Mouse (Mus musculus) lung, postnatal 10 days (tissue): Measurements from ENCODE around the gene Mex3a.

Experiments used
- DNase-seq: peaks from one replicate; pipeline ENCODE4 v3.0.0; 2021

The Mex3a gene

DNA sequence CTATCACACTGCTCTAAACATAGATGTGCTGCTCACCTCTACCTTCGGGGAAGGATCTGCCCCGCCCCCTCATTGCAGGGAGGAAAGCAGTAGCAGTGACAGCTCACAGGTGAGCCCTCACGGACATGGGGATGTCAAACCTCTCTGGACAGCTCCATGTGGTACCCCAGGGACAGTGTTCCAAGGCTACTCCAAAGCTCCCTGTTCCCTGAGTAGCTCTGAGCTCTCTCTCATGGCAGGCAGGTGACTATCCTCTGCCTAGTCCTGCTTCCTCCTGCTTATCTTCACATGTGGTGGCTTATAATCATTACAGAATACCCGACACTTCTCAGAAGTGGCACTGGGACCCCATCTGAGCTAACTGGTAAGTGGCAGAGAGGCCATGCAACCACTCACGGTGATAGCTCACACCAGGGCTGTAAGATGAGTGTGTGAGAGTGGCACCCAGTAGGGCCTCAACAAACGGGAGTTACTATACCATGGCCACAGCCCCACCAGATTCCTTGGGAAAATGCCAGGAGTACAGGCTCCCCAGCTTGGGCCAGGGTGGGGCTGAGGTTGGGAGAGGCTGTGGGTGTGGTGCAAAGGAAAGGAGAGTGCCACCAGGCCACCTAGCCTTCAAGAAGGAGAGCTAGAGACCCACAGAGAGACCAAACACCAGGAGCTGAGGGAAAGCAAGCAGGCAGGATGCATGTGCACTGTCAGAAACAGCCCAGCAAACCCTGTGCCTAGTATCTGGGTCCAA, 14.7 kb downstream of the Mex3a start:
- no peak for DNase-seq

DNA sequence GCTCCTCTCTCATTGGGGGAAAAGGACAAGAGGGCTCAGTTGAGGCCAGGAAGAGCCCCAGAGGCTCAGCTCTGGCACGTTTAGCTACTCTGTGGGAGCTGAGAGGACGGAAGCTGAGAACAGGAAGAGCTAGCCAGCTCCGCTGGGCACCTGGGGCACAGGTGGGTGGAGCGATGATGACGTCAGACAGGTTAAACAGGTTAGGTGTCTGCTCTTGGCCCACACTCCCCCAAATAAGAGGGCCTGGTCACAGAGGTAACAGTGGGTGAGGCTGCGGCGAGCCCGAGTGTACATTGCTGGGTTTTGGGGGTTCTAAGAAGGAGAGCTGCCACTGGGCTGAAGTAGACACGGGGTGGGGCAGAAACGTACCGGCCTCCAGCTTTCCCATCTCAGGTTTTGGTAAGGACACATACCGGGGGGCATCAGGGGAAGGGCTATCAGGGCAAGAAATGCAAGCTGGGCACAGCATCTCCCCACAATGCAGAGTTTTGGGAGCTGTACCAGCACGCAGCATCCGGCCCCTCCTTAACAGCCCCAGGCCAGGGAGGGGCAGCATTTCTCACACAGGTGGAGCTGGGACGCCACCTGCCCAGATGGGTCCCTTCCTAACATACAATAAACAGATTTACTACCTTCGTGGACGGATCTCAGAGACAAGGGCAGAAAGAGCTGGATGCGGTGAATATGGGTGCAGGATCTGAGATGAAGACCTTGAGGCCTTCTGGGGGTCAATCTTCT, 16.2 kb downstream of the Mex3a start, which contains the start of gene Rab25:
Gene Rab25, minus strand, starts transcription at position 121 of the 738 bp plus-strand sequence.
- DNase-seq = peak; percentile 79

DNA sequence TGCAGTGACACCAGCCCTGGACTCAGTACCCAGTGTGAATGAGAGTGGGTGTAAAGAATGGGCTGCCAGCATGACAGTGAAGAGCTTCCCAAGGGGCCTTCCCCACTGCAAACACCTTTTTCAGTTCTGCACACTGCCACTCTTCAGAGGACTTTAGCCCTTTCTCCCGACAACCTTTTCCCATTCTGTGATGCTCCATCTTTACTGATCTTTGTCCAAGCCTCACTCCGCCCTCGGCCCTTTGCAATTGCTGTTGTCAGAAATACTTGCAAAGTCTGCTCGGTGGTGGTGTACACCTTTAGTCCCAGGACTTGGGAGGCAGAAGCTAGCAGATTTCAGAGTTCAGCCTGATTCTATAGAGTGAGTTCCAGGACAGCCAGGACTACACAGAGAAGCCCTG, 19.4 kb downstream of the Mex3a start:
- no peak for DNase-seq

DNA sequence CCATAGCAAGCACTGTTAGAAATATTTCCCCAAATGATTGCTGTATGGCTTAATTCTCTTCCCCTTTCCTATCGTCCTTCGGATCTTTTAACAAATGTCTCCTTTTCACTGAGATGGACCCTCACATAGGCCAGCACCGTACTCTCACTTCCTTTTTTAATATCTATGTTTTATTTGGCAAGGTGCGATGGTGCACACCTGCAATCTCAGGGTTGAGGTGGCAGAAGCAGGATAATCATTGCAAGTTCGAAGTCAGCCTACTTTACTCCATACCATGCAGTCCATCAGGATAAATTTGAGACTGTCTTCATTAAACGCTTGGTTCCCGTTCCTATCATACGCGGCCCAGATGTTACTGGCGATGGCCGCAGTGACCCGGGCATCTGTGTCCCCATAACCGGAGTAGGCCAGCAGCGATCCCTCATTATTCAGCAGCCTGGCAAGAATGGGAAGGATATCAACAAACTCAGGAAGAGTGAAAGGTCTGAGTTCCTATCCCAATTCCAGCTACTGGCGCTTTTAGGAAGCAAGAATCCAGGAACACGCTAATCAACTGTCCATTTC, 20.0 kb downstream of the Mex3a start:
- no peak for DNase-seq

DNA sequence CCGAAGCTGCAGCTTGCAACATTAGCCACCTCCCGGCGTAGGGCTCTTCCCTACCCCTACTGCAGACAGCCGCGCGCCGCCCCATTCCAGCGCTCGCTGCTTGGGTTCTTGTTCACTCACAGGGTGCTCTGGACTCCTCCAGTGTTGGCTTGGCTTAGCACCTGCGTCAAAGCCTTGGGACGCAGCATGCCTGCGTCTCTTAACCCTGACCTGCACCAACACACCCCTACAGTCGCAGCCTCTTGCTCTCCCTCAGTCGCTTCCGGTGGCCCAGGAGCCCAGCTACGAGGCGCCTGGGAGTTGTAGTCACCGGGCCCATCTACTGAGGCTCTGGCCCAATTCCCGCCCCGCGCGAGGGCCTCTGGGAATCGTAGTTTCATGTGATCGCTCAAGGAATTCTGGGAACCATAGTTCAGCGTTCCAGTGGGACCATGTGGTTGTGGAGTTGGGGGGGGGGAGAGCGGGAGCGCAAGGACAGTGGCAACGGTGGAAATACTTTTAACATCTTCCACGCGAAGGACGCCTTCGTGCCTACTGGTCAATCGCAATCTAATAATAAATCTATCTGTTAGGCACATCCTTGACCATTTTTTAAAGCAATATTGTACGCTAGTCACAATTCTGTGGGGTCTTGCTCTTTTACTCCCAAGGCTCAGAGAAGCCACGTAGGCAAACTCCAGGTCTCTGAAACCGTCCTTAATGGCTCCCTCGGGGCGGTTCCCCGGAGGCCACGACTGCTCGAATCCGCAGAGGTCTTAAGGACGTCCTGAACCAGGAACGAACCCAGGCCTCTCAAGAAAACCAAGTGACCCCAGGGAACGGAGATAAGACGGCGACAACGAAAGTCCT, 20.7 kb downstream of the Mex3a start, which contains the start of gene Lamtor2:
Gene Lamtor2, minus strand, starts transcription at position 399 of the 849 bp plus-strand sequence.
- DNase-seq = peak; percentile 99

DNA sequence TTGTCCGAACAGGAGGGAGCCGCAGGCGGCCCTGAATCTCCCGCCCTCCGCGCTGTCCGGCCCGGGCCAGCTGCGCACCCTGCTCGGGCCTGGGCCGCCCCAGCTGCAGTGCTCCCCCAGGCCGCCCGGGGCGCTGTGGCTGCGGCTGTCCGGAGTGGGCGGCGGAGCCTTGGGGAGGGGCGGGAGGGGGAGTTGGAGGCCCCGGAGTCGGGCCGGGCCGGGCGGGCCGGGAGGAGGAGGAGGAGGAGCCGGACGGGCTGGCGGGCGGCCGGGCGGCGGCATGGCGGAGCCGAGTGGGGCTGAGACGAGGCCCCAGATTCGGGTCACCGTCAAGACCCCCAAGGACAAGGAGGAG, 21.3 kb downstream of the Mex3a start, which contains the start of gene Ubqln4:
Gene Ubqln4, plus strand, starts transcription at position 234 of the 355 bp plus-strand sequence.
- DNase-seq = peak; percentile 94

DNA sequence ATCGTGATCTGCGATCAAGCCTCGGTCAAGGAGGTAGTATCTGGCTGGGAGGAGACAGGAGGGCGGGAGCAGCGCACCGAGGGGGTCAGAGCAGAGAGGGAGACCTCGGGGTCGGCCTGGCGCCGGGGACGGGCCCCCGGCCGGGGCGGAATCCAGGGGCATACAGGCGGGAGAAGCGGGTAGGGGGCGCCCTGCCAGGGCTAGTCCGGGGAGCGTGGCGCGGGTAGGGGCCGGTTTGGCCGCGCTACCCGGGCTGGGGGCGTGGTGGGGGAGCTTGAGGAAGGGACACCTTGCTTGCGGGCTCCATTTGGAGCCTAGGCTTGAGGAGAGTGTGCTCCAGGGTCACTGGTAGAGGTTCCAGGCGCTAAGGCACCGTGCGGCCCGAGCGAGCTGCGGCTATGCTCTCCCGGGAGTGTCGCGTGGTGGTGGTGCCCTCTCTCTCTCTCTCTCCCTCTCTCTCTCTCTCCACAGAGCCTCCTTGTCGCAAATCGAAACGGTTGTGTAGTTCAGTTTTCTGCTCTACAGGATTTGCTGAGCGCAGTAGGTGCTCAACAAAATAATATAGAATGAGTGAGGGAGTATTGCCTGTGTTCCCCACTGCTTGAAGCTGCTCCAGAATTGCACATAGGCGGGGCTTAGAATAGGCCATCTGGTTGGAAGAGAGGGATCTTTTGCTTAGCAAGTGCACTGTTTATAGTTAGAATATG, 21.8 kb downstream of the Mex3a start:
- peak; percentile 56 for DNase-seq

DNA sequence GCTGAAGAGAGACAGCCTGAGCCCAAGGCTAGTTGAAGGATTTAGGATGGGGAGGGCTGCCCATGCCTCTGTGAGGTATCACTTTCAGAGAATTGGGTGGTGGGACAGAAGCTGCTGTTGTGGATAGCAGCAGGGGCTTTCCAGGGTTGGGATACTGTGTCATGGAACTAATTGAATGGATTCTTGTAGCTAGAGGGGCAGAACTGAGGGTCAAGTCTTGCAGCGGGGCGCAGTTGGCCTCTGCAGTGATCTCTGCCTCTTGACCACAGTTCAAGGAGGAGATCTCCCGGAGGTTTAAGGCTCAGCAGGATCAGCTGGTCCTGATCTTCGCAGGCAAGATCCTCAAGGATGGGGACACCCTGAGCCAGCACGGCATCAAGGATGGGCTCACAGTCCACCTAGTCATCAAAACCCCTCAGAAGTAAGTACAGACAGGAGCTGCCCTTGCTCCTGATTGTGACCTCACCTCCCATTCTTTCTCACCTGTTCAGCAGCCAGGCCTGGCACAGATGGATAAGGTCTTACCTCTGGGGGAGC, 22.9 kb downstream of the Mex3a start:
- DNase-seq = no peak

DNA sequence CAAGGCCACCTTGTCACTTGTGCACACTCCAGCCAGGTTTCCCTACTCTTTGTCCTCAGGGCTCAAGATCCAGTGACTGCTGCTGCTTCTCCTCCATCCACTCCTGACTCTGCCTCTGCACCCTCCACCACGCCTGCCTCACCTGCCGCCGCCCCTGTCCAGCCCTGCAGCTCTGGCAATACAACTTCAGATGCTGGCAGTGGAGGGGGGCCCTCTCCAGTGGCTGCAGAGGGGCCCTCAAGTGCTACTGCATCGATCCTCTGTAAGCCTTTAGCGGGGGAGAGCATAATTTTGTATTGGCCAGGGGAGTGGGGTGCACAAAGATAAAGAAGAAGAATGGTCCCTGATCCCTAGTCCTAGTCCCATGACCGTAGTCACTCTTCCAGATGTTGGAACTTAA, 23.5 kb downstream of the Mex3a start:
- no peak for DNase-seq

DNA sequence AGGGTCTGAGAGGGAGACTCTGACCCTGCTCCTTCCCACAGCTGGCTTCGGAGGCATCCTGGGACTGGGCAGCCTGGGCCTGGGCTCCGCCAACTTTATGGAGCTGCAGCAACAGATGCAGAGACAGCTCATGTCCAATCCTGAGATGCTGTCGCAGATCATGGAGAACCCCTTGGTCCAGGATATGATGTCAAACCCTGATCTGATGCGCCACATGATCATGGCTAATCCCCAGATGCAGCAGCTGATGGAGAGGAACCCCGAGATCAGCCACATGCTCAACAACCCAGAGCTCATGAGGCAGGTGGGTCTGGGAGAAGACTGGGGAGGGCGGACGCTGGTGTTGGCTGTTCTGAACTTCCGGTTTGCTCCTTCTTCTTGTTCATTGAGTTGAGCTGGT, 24.4 kb downstream of the Mex3a start:
- no peak for DNase-seq

DNA sequence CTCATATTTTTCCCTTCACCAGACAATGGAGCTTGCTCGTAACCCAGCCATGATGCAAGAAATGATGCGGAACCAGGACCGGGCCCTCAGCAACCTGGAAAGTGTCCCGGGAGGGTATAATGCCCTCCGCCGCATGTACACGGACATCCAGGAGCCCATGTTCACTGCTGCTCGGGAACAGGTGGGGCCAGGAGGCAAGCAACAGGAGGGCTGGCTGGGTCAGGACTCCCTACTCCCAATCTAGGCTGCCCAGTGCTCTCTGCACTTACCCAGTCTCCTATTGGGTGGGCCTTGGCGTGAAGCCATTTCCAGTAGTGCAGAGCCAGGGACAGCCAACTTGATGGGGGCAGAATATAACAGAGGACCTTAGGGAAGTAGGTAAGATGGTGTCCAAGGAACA, 27.4 kb downstream of the Mex3a start:
- DNase-seq = no peak

DNA sequence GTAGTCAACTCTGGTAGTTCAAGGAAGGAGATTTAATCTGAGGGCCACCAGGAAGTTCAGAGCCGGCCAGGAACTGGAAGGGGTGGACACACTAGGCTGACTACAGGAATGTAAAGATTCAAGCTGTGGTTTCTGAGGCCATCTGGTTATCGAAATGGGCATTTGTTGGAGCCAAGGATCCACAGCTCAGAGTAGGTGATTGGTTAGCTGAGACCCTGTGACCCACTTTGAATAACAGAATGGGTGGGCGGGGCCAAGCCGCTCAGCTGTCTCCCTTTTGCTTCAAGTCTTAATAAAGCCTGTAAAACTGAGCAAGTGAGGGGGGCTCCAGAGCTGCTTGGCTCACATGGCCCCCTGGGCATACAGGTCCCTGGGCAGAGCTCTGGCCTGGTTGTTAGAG, 29.8 kb downstream of the Mex3a start:
- DNase-seq = peak; percentile 49

DNA sequence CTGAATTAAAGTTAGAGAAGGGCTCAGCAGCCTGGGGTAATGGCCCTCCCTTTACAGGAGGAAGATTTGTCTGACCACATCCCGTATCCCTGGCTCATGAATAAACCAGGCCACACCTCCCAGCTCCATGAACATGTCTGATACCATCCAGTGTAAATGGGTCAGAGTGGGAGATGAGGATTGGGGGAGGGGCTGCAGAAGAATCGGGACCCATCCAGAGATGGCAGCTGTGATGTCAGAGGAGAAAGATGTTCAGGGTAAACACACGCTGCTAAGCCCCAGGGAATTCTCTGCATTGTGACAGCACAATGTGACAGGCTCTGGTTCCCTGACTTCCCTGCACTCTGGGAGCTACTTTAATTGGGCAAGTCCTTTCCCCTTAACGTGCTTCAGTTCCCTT, 31.2 kb downstream of the Mex3a start:
- DNase-seq = peak; percentile 58

DNA sequence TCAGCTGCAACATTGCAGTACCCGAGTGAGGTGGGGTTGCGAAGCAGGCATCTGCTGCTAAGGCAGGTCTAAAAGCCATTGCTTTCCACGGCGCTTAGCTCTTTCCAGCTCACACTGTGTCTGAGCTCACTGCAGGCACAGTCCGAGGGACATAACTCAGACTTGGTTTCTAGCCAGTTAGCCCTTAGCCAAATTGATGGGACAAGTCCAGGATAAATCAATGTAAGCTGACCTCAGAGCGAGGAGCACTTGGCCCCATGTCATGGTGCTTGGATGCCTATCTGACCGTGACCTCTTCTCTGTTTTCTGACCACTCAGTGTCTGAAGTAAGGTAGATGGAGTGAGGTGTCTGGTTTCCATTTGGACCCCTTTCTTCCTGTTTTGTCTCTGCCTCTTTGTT, 31.8 kb downstream of the Mex3a start:
- DNase-seq = no peak

DNA sequence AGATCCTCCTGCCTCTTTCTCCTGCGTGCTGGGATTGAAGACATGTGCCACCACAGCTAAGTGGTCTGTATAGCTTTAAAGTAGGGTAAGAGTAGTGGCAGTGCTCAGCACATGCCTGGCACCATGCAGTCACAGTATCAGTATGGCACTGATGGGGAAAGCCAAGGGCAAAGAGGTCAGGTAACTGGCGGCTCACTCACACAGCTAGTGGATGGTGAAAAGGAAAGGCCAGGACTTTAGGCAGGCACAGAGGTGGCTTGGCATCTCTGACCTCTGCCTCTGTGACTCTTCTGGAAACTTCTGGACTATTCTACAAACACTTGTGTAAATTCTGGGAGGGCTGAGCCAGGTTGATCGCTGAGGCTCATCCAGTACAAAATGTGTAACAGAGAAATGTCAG, 33.9 kb downstream of the Mex3a start:
- DNase-seq = no peak

DNA sequence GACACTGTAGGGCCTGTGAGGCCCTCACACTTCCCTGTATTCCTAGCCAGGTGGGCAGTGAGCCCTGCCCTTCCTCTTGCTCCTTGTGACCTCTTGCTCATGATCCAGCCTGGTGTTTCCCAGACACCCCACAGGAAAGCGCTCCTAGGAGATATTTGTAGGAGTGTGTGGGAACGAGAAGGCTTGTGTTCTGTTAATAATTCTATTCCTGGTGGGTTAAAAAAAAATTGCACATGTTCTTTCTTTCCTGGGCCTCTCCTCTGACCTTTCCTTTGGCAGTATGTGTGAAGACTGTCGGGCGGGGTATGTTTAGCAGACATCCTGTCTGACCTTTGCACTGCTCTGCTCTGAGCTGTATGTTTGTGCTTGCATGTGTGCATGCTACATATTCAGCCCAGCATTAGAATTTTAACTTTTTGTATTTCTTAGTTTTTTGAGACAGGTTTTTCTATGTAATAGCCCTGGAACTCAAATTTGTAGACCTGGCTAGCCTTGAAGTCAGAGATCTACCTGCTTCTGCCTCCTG, 34.4 kb downstream of the Mex3a start:
- DNase-seq = no peak

DNA sequence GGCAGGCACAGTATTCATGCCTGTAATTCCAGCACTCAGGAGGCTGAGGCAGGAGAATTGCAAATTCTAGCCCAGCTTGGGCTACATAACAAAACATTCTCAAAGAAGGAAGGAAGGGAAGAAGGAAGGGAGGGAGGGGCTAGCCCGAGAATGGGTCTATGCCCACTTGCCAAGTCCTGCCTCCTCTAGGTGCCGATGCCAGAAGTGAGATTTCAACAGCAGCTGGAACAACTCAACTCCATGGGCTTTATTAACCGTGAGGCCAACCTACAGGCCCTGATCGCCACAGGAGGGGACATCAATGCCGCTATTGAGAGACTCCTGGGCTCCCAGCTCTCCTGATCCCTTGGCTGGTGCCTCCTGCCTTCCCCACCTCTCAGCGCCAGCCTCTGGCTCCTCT, 35.7 kb downstream of the Mex3a start:
- peak; percentile 60 for DNase-seq

DNA sequence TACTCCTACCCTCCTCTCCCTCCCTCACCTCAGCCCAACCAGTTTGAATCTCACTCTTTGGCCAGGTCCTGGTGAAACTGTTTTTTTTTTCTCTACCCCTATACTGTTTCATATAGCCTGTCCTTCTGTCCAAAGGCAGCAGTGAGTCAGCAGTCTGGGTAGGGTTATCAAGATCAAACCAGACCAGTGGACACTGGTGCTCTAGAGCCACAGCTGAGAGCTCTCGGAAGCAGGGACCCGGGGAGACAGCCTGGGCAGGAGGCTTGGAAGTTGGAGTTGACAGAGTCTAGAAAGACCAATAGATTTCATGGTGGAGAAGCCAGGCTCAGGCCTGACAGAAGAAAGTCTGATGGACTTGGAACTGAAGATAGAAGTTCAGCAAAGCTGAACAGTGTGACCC, 36.4 kb downstream of the Mex3a start:
- no peak for DNase-seq

DNA sequence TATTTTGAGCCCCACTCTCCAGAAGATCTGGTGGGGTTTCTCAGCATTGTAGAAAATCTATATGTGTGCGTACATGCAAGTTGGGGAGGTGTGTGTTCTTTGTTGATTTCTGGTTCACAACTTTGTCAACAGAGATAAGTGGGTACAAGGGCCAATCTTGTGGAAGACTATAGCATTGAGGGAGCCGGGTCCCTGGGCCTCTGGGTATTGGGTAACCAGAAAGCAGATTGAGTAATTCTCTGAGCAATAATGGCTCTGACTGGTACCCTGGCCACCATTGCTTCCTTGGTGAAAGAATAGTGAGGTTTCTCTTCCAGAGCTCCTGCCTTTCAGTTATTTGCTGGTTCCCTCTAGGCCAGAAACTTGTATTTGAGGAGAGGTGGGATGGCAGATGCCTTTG, 36.9 kb downstream of the Mex3a start:
- no peak for DNase-seq

DNA sequence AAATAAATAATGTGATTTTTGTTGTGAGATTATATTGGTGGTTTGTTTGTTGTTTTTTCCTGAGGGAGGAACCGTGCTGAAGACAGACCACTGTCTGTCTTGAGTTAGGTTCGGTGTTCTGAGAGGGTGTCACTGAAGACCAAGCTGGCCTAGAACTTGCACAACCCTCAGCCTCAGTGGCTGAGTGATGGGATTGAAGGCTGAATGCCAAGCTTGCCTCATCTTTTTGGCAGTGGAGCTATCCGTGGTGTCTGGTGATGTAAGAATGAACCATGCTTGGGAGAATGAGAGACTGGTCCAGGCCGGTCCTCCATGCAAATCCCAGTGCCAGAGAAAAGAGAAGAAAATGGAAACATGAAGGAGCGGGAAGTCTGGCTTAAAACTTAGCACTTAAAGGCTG, 37.5 kb downstream of the Mex3a start:
- DNase-seq = peak; percentile 62

DNA sequence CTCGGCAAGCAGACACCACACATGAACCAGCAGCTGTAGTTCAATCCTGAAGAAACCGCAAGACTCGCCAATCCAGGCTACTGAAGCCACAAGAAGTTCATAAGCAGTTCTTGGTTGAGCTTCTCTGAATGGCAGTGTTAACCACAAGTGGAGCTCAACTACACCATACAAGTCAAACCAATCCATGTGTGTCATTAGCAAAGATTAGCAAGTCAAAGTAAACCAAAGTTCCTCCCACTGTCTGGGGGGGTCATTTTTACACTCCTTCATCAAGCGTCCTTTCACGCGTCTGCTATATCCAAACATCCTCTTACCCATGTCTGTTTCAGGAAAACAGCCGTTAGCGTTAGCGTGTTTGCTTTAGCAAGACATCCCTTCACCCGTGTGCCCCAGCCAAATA, 38.1 kb downstream of the Mex3a start:
- no peak for DNase-seq

DNA sequence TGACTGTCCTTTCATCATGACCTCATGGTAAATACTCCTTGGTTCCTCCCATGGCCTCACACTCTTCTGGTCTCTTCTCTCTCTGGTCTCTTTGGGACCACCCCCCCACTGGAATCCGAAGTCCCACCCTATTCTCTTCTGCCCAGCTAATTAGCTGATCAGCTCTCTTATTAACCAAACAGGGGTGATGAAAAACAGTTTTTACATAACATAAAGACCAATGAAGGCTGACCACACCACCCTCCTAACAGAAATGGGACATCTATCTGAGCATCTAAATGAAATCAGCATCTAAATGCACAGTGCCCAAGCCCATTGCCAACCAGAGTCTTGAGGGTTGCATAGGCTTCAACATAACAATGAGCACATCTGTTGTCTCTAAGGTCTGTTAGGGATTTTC, 39.7 kb downstream of the Mex3a start:
- DNase-seq = no peak
